Mouse (Mus musculus) mouse trophoblast stem cell (cell line): Measurements from ENCODE around the gene Mxd4.

ENCODE experiments used
- in situ Hi-C, 2 experiments: fragments of 300-500 bp; cut with MseI, MboI; formaldehyde crosslinking; loops; 2 replicates in 1 of 2; 3 replicates in 1 of 2; pipeline ENCODE4 v1.15.1; 2025

Gene Mxd4

DNA sequence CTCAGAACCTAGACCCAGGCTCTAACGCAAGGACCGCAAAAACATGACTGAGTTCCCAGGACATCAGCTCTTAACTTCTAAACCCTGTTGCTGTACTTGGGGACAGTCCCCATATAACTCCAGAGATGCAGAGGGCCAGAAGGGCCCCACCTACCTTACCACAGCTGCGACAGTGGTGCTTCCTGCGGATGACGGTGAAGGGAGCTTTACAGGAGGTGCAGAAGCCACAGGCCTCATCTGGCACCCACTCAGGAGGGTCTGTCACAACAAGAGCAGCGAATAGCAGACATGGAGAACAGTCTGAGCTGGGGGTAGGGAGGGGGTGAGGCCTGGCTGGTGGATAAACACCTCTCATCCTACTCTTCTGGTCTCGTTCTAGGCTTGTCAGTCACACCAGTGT lies 8.9 kb upstream of the Mxd4 start:
- in situ Hi-C loops = no loop called here

- in situ Hi-C loops = no loop called here
These were observed 8.3 kb upstream of the Mxd4 start for GRCm38 (mm10) chr5:34195786-34196185.

GRCm38 (mm10) chr5:34194975-34195662 lies 7.6 kb upstream of the Mxd4 start:
- in situ Hi-C loops = no loop called here

DNA sequence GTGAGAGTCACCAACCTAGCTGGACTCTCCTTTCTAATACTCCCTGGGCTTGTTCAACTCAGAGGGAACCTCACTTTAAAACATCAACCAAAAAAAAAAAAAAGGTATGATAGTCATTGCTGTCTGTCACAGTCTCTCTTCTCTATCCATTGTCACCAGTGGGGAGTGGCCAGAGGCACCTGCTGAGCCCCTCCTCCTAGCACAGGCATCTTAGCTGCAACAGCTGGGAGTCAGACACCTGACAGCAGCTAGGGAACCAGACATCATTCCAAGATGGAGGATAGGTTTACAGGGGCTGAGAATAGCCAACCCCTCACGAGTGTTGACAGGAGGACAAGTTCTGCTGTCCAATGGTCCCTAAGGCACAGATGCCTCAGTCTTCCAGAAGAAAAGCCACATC lies 6.9 kb upstream of the Mxd4 start:
- in situ Hi-C loops = no loop called here

- in situ Hi-C loops = no loop called here
These were observed 4.3 kb upstream of the Mxd4 start for GRCm38 (mm10) chr5:34191843-34192242.

DNA sequence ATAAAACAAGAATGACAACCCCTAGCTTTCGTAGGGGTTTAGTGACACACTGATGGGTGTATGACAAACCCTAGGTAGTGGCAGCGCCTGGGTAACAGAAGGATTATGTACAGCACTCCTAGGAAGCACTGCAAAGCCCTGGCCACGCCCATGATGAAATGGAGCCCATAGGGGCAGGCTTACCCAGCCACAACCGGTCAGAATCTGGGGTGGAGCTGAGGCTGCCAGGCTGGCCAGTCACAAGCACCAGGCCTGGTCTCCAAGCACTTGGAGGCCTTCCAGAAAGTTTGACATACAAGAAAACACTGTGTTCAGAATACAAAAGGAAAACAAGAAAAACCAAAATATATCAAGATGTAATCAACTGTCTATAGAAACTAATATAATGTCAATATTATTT lies 3.5 kb upstream of the Mxd4 start:
- in situ Hi-C loops = no loop called here

DNA sequence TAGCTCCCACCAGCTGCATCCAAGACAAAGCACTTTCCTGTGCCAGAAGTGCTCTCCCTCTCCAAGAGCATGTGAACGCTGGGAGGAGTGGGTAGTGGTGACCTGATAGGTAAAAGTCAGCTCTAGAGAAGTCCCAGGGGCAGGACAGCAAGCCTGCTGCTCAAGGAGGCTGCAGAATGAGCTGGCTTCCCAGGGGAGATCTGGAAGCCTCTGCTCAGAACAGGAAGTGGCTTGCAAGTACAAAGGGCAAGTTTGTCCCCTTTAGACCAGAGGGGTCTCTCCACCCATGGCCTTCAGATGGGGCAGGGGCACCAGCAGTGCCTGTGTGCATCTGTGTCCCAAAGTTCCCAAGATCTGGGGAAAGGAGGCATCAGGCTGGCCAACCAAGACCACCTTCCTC lies 2.0 kb upstream of the Mxd4 start:
- in situ Hi-C loops = no loop called here

DNA sequence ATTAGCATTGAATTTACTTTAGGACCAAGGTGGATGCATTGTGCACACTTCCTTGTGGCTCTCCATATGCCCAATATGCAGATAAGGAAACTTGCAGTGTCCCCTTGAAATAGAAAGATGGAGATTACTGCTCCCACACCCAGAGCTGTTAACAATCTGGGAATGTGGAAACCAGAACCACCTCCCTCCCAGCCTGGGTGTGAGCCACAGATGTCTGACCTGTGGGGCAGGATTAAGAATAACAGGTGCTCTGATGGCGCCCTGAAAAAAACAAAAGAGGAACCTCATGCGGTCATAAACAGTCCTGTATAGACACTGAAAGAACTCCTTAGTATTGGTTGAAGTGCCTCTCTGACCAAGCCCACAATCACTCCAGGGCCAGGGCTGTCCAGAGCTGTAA lies 1.3 kb upstream of the Mxd4 start:
- in situ Hi-C loops = no loop called here

GRCm38 (mm10) chr5:34186961-34187391 lies 544 bp downstream of the Mxd4 start:
- in situ Hi-C loops = no loop called here

- in situ Hi-C loops = no loop called here
These were observed 1.1 kb downstream of the Mxd4 start for GRCm38 (mm10) chr5:34186391-34186790.

DNA sequence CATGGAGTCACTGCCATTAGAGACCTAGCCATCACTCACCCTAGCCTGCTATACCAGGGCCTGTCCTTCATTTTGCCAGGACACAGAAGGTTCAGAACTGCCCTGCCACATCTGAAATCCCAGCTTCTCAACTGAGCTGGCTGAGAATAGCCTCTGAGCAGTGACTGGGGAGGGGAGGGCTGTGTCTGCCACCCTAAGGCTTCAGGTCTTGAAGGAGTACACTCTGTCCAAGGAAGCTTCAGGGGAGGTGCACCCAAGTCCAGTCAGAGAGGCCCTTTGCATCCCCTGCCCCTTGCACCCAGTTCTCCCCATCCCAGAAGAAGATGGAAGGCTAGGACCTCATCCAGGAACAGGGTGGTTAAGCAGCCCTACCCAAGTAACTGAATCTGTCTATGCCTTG lies 1.7 kb downstream of the Mxd4 start:
- in situ Hi-C loops = no loop called here

DNA sequence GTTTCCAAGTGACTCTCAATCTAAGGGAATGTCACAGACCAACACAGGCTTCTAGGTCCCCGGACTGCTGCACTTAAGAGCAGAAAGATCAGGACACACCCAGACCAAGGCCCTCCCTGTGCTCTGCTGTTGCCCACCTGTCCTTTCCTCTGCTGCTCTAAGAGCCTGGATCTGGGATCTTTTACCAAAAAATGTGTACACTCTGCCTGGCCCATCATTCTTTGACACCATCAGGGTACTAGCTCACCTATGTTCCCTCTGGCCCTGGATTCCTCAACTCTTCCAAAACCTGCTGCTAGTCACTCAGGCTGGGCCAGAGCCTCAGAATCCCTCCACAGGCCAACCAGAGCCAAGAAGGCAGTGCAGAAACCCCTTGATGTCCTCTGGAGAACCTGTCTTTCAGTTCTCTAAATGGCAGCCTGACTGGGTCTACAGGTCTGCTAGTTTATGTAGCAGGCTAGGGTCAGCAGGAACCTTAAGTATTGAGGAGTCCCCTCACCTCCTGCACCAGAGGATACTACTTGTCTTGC lies 2.4 kb downstream of the Mxd4 start:
- in situ Hi-C loops = no loop called here

DNA sequence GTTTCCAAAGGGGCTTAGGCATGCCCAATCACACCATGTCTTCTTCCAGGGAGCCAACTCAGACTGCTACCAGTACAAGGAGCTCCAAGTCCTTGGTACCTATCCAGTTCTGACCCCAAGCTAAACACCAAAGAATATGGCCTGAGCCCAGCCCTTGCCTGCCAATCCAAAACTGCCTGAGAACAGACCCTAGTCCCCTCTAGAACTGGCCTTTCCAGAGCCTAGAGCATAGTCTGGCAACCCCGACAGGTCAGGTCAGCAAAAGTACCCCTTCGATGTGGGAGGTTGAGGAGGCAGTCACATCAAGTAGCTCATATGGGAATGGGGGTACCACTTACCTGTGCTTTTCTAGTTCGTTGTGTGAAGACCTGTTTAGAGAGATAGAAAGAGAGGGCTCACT lies 3.5 kb downstream of the Mxd4 start:
- in situ Hi-C loops = no loop called here

GRCm38 (mm10) chr5:34183156-34183880 lies 4.2 kb downstream of the Mxd4 start:
- in situ Hi-C loops = no loop called here

GRCm38 (mm10) chr5:34182486-34182885 lies 5.0 kb downstream of the Mxd4 start:
- in situ Hi-C loops = no loop called here

- in situ Hi-C loops = no loop called here
These were observed 9.7 kb downstream of the Mxd4 start for GRCm38 (mm10) chr5:34177821-34178220.

GRCm38 (mm10) chr5:34177091-34177490 lies 10.4 kb downstream of the Mxd4 start:
- in situ Hi-C loops = no loop called here

- in situ Hi-C loops = no loop called here
These were observed 10.8 kb downstream of the Mxd4 start for GRCm38 (mm10) chr5:34176691-34177090.

DNA sequence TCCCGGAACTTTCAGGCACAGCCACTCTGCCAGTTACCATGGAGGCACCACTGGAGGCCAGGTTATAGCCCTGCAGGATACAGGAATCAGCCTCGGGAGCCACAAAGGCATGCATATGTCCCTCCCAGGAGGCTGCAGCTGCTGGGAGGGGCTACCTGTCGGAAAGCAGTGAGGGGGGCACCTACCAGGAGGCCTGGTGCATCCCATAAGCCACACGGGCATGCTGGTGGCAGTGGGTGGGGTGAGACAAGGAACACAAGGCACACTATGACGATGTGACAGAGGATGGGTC lies 12.2 kb downstream of the Mxd4 start:
- in situ Hi-C loops = no loop called here

DNA sequence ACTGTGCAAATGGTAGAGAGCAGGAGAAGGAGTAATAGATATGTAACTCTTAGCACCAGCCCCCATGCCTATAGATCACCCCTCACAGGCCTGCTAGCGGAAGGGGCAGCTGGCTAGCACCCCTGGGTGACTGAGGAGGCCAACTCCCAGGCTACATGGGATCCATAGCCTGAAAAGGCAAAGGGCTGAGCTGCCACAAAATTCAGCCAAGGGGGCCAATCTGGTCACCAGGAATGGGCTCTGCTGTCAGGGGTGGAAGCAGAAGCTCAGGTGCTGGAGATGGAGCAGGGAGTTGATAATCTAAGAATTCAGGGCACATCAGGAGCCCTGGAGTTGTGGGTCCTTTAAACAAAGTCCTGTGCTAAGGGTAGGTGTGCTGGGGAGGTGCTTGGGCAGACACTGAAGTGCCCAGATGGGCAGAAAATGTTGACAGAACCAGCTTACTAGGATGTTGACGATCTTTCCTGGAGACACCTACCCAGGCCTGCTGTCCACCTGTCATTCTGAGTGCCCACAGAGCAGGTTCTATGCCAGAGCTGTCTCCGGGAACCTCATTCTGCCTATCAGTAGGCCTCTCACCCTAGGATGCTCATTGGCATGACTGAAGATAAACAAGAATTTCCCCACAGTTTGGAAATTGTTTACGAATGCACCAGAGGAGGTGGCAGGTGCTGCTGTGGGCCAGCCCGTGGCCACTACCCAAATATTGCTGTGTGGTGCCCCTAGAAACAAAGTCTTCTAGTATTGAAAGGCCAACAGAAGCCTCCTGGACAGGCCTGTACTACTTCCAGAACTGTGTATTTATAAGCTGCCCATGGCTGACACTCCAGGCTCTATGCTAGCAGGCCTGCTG lies 12.7 kb downstream of the Mxd4 start:
- in situ Hi-C loops = no loop called here

DNA sequence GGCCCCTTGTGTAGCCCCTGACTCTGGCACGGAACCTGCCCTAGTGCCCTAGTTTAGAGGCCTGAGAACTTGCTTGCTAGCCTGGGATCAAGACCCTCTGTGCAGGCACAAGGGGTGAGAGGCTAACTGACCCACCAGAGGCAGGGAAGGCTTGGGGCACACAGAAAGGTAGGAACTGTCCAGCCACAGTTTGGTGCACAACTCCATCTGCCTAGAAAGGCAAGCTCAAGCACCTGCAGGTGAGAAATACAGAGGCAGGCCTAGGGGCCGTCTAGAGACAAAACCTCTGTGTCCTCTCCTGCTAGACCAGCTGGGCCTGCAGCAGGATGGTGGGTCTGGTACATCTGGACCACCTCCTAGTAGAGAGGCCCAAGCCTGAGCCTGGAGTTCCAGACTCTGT lies 13.5 kb downstream of the Mxd4 start:
- in situ Hi-C loops = no loop called here

- in situ Hi-C loops = no loop called here
These were observed 16.8 kb downstream of the Mxd4 start for GRCm38 (mm10) chr5:34170726-34171125.

- in situ Hi-C loops = no loop called here
These were observed 17.6 kb downstream of the Mxd4 start for GRCm38 (mm10) chr5:34169954-34170353.
